Mouse (Mus musculus) liver, embryonic 14.5 days (tissue): ENCODE results near the gene Lrba. TPM values are rescaled to one million over a fixed set of nuclear protein-coding genes. Genes with fewer than 3 reads are reported as not detected.
A peak's percentile ranks its signal among the peaks of the same experiment; 100 is the strongest.

ENCODE experiments used
- ATAC-seq: fragments of 200-750 bp; cut with Nextera tagmentation; 2 replicates; pipeline ENCODE4 v1.8.0; 2017; ENCODE audit warnings: moderate number of reproducible peaks, mild to moderate bottlenecking, moderate library complexity; ENCODE audit not compliant: insufficient read depth
- DNase-seq, 3 experiments: peaks; one replicate each; pipeline ENCODE4 v3.0.0-alpha.2; 2012 to 2013; ENCODE audit warnings: low read depth in 3 of 3, low spot score in 3 of 3
- H3K27ac ChIP-seq: fragments of 300-500 bp; sonication (generic); 2 replicates; pipeline ENCODE4 v1.5.1; 2014; ENCODE audit warnings: moderate library complexity, mild to moderate bottlenecking, control low read depth, inconsistent platforms
- H3K27me3 ChIP-seq: fragments of 300-500 bp; sonication (generic); 2 replicates; pipeline ENCODE4 v1.6.1; 2014; ENCODE audit warnings: mild to moderate bottlenecking, low read length, moderate library complexity; ENCODE audit not compliant: control insufficient read depth, insufficient read depth
- H3K36me3 ChIP-seq: fragments of 300-500 bp; sonication (generic); replicated peaks from 2 replicates; pipeline ENCODE4 v1.6.1; 2014; ENCODE audit warnings: low read depth; ENCODE audit not compliant: control insufficient read depth, insufficient read depth
- H3K4me1 ChIP-seq, 2 experiments: fragments of 200-500 bp in 1 of 2; fragments of 300-500 bp in 1 of 2; sonication (generic) in 1 of 2; replicated peaks; 2 replicates each; pipeline ENCODE4 v1.6.1; 2012 to 2014; ENCODE audit warnings: antibody characterized with exemption in 1 of 2, inconsistent platforms in 1 of 2, low read length in 1 of 2; ENCODE audit not compliant: control insufficient read depth in 2 of 2, insufficient read depth in 2 of 2
- H3K4me2 ChIP-seq: fragments of 300-500 bp; sonication (generic); 2 replicates; pipeline ENCODE4 v1.6.1; 2014; ENCODE audit warnings: low read depth, mild to moderate bottlenecking, control low read depth, moderate library complexity
- H3K4me3 ChIP-seq, 2 experiments: fragments of 200-500 bp in 1 of 2; fragments of 300-500 bp in 1 of 2; sonication (generic) in 1 of 2; 2 replicates each; pipeline ENCODE4 v1.5.1; 2012 to 2014; ENCODE audit warnings: low read depth in 2 of 2, low read length in 2 of 2, mild to moderate bottlenecking in 2 of 2, control low read depth in 1 of 2, inconsistent platforms in 1 of 2, moderate library complexity in 1 of 2; ENCODE audit not compliant: insufficient read depth in 1 of 2
- H3K9ac ChIP-seq: fragments of 300-500 bp; sonication (generic); replicated peaks from 2 replicates; pipeline ENCODE4 v1.6.1; 2014; ENCODE audit warnings: mild to moderate bottlenecking, control low read depth, moderate library complexity
- H3K9me3 ChIP-seq: fragments of 300-500 bp; sonication (generic); 2 replicates; pipeline ENCODE4 v1.6.1; 2016; ENCODE audit warnings: low read length, mixed read lengths; ENCODE audit not compliant: control insufficient read depth
- CTCF ChIP-seq: IDR thresholded peaks from 2 replicates; pipeline ENCODE4 v1.5.1; 2016; ENCODE audit warnings: antibody characterized with exemption, low read depth, control low read depth
- EP300 ChIP-seq: IDR thresholded peaks from 2 replicates; pipeline ENCODE4 v1.6.1; 2016; ENCODE audit warnings: antibody characterized with exemption, low read depth
- WGBS: fragments of 180-500 bp; shearing (Covaris S2); extraction: QIAGEN DNeasy Blood & Tissue Kit; methylation state at CpG from one replicate; pipeline ENCODE4 v1.1.7; 2014; ENCODE audit not compliant: insufficient replicate concordance; 5-methylcytosine and 5-hydroxymethylcytosine counted together
- polyA plus RNA-seq, 2 experiments: library from polyadenylated mRNA; depleted of rRNA in 1 of 2; stranded (reverse) in 1 of 2; unstranded in 1 of 2; fragments of >200 nt; fragmentation: Nextera tagmentation in 1 of 2; extraction: Ambion mirVana in 1 of 2; gene quantifications; 2 replicates each; pipeline versions ENCODE4 v1.2.1 to v1.2.3; 2012 to 2014

The Lrba gene
- polyA plus RNA-seq, 2 experiments: 3.7 to 4.4 TPM

GRCm38 (mm10) chr3:86572519-86573244 is 348.2 kb downstream of the Lrba start:
- Histone ChIP-seq H3K4me2 (no peak overlapping the region), H3K36me3 (no peaks in the 10 kb centered on the region), H3K9ac (no peak overlapping the region), H3K9me3 (no peaks in the 10 kb centered on the region), H3K27ac (no peak overlapping the region), H3K27me3 (no peaks in the 10 kb centered on the region), H3K4me3 (no peak overlapping the region), H3K4me1 (peaks cover 0 to 1% of the 10 kb centered on the region in 2 experiments; a peak in 2 of 4 replicates)
- no peak for DNase-seq
- no peak for ATAC-seq
- no peak for TF ChIP-seq EP300
- no peak for TF ChIP-seq CTCF
- 60% methylated on average over 3 of the region's 3 CpGs for WGBS

GRCm38 (mm10) chr3:86575312-86575711 is 350.8 kb downstream of the Lrba start:
- DNase-seq: no peak
- Histone ChIP-seq H3K4me1 (peaks cover 0 to 1% of the 10 kb centered on the region in 2 experiments; a peak in 2 of 4 replicates), H3K4me3 (no peak overlapping the region), H3K9me3 (no peaks in the 10 kb centered on the region), H3K9ac (no peak overlapping the region), H3K4me2 (no peak overlapping the region), H3K27me3 (no peaks in the 10 kb centered on the region), H3K36me3 (no peaks in the 10 kb centered on the region), H3K27ac (no peak overlapping the region)
- ATAC-seq: no peak
- TF ChIP-seq CTCF: no peak
- TF ChIP-seq EP300: peak; percentile 55

- Histone ChIP-seq H3K9me3 (no peaks in the 10 kb centered on the region), H3K36me3 (no peaks in the 10 kb centered on the region), H3K27ac (no peak overlapping the region), H3K4me1 (no peaks in the 10 kb centered on the region), H3K4me3 (no peak overlapping the region), H3K9ac (no peak overlapping the region), H3K4me2 (no peak overlapping the region), H3K27me3 (no peaks in the 10 kb centered on the region)
- WGBS: 75% methylated on average over 3 of the region's 3 CpGs
- TF ChIP-seq CTCF (no peak), EP300 (no peak)
- DNase-seq: no peak
- no peak for ATAC-seq
These were observed 377.8 kb downstream of the Lrba start for GRCm38 (mm10) chr3:86602284-86602683.

GRCm38 (mm10) chr3:86605775-86606174 is 381.3 kb downstream of the Lrba start:
- Histone ChIP-seq H3K27ac (no peak overlapping the region), H3K4me2 (no peak overlapping the region), H3K4me3 (no peak overlapping the region), H3K9me3 (no peaks in the 10 kb centered on the region), H3K4me1 (no peaks in the 10 kb centered on the region), H3K27me3 (no peaks in the 10 kb centered on the region), H3K9ac (no peak overlapping the region), H3K36me3 (no peaks in the 10 kb centered on the region)
- DNase-seq (no peak), ATAC-seq (no peak)
- TF ChIP-seq EP300 (no peak), CTCF (no peak)
- 78% methylated on average over 8 of the region's 8 CpGs for WGBS

- H3K4me3 ChIP-seq: no peak overlapping the region
- ATAC-seq (peak; percentile 75), DNase-seq (peak in 1 of 3 experiments; percentile 24)
- H3K36me3 ChIP-seq: no peaks in the 10 kb centered on the region
- H3K9me3 ChIP-seq: no peaks in the 10 kb centered on the region
- H3K9ac ChIP-seq: no peak overlapping the region
- H3K4me1 ChIP-seq: peaks cover 8 to 16% of the 10 kb centered on the region in 2 experiments
- no peaks in the 10 kb centered on the region for H3K27me3 ChIP-seq
- TF ChIP-seq EP300 (no peak), CTCF (no peak)
- no peak overlapping the region for H3K4me2 ChIP-seq
- no peak overlapping the region for H3K27ac ChIP-seq
- 16% methylated on average over 4 of the region's 4 CpGs for WGBS
These were observed 402.7 kb downstream of the Lrba start for GRCm38 (mm10) chr3:86627008-86627743.
